Mouse (Mus musculus): ENCODE measurements around the gene Ralgps1.

GRCm38 (mm10) chr2:33349081-33349480 is 22.2 kb downstream of the Ralgps1 start:
- TF ChIP-seq CTCF (IDR thresholded peaks at IDR 0.05; ENCODE audit: borderline replicate concordance, extremely low read depth, insufficient read depth, insufficient read length) (peak; percentile 80), POLR2A (IDR thresholded peaks at IDR 0.05; ENCODE audit: borderline replicate concordance, extremely low read depth, insufficient read depth, insufficient read length, poor library complexity, severe bottlenecking) (no peak)
